Mouse (Mus musculus) stomach, embryonic 14.5 days (tissue): ENCODE results near the gene Gm8122. TPM values are rescaled to one million over a fixed set of nuclear protein-coding genes. Genes with fewer than 3 reads are reported as not detected.
"Not testable (repeated sequence)": the region's sequence is repeated elsewhere in the genome, so short reads cannot be mapped to it uniquely, and the experiment has no call there.

ENCODE experiments used
- ATAC-seq: fragments of 200-750 bp; cut with Nextera tagmentation; 2 replicates; pipeline ENCODE4 v1.8.0; 2017; ENCODE audit warnings: low read depth, moderate TSS enrichment; ENCODE audit not compliant: insufficient number of reproducible peaks, insufficient read depth, low FRiP score
- H3K27ac ChIP-seq: fragments of 300-500 bp; sonication (generic); 2 replicates; pipeline ENCODE4 v1.5.1; 2014; ENCODE audit warnings: mild to moderate bottlenecking, low read length, moderate library complexity, mixed read lengths
- H3K27me3 ChIP-seq: fragments of 300-500 bp; sonication (generic); 2 replicates; pipeline ENCODE4 v1.6.1; 2014; ENCODE audit warnings: low read length, control low read depth, mixed read lengths; ENCODE audit not compliant: control insufficient read depth, insufficient read depth
- H3K36me3 ChIP-seq: fragments of 300-500 bp; sonication (generic); 2 replicates; pipeline ENCODE4 v1.6.1; 2014; ENCODE audit warnings: mild to moderate bottlenecking, control low read depth, low read length, moderate library complexity, mixed read lengths; ENCODE audit not compliant: control insufficient read depth, insufficient read depth
- H3K4me1 ChIP-seq: fragments of 300-500 bp; sonication (generic); 2 replicates; pipeline ENCODE4 v1.6.1; 2014; ENCODE audit warnings: low read length, control low read depth, mixed read lengths; ENCODE audit not compliant: control insufficient read depth, insufficient read depth
- H3K4me2 ChIP-seq: fragments of 300-500 bp; sonication (generic); replicated peaks from 2 replicates; pipeline ENCODE4 v1.6.1; 2014; ENCODE audit warnings: low read depth, low read length, control low read depth
- H3K4me3 ChIP-seq: fragments of 300-500 bp; sonication (generic); 2 replicates; pipeline ENCODE4 v1.5.1; 2014; ENCODE audit warnings: low read depth, low read length, control low read depth
- H3K9ac ChIP-seq: fragments of 300-500 bp; sonication (generic); replicated peaks from 2 replicates; pipeline ENCODE4 v1.6.1; 2014; ENCODE audit warnings: low read depth, mild to moderate bottlenecking, control low read depth, low read length, moderate library complexity, mixed read lengths
- H3K9me3 ChIP-seq: fragments of 300-500 bp; sonication (generic); 2 replicates; pipeline ENCODE4 v1.6.1; 2016; ENCODE audit warnings: low read depth, low read length, control low read depth; ENCODE audit not compliant: control insufficient read depth
- WGBS: fragments of 180-500 bp; shearing (Covaris S2); extraction: QIAGEN DNeasy Blood & Tissue Kit; methylation state at CpG from one replicate; pipeline ENCODE4 v1.1.7; 2014; 5-methylcytosine and 5-hydroxymethylcytosine counted together
- polyA plus RNA-seq: library from polyadenylated mRNA; unstranded; fragments of >200 nt; fragmentation: Nextera tagmentation; extraction: Ambion mirVana; gene quantifications from 2 replicates; pipeline ENCODE4 v1.2.1, GENCODE M21; 2014

The Gm8122 gene
- polyA plus RNA-seq, result not detected in 2 replicates

- H3K4me2 ChIP-seq, result not testable (repeated sequence)
- 94% methylated on average over 3 of the region's 4 CpGs for WGBS
Observed at GRCm38 (mm10) chr14:43235204-43235603, at the start of gene Gm8122. Gene Gm8122 (minus strand): TSS chr14:43235304.

GRCm38 (mm10) chr14:43278681-43279080, 43.6 kb upstream of the Gm8122 start:
- not testable (repeated sequence) for H3K9ac ChIP-seq, H3K4me2 ChIP-seq, ATAC-seq, H3K36me3 ChIP-seq, H3K27ac ChIP-seq, H3K27me3 ChIP-seq, H3K4me1 ChIP-seq, H3K4me3 ChIP-seq, H3K9me3 ChIP-seq
- WGBS, result 88% methylated on average over 3 of the region's 3 CpGs

More at GRCm38 (mm10) chr14:43235204-43235603, at the start of gene Gm8122:
- not testable (repeated sequence) for H3K4me1 ChIP-seq, H3K27me3 ChIP-seq, H3K27ac ChIP-seq, H3K9me3 ChIP-seq, H3K36me3 ChIP-seq, H3K4me3 ChIP-seq, H3K9ac ChIP-seq, ATAC-seq

- H3K4me1 ChIP-seq, H3K4me2 ChIP-seq, H3K36me3 ChIP-seq, H3K27ac ChIP-seq, H3K9ac ChIP-seq, ATAC-seq, H3K9me3 ChIP-seq, H3K27me3 ChIP-seq, H3K4me3 ChIP-seq: not testable (repeated sequence)
- WGBS, result 44% methylated on average over 4 of the region's 4 CpGs
Observed at GRCm38 (mm10) chr14:43278146-43278545, 43.0 kb upstream of the Gm8122 start.

GRCm38 (mm10) chr14:43277468-43277867, 42.4 kb upstream of the Gm8122 start:
- not testable (repeated sequence) for H3K4me2 ChIP-seq, H3K27me3 ChIP-seq, H3K4me3 ChIP-seq, H3K4me1 ChIP-seq, H3K9ac ChIP-seq, H3K27ac ChIP-seq, H3K36me3 ChIP-seq, ATAC-seq, H3K9me3 ChIP-seq
- WGBS, result 64% methylated on average over 2 of the region's 2 CpGs

- not testable (repeated sequence) for H3K9me3 ChIP-seq, H3K27me3 ChIP-seq, H3K4me1 ChIP-seq, ATAC-seq, H3K4me3 ChIP-seq, H3K36me3 ChIP-seq, H3K9ac ChIP-seq, H3K4me2 ChIP-seq, H3K27ac ChIP-seq
- 84% methylated on average over 1 of the region's 1 CpGs for WGBS
Observed at GRCm38 (mm10) chr14:43275752-43276151, 40.6 kb upstream of the Gm8122 start.

DNA sequence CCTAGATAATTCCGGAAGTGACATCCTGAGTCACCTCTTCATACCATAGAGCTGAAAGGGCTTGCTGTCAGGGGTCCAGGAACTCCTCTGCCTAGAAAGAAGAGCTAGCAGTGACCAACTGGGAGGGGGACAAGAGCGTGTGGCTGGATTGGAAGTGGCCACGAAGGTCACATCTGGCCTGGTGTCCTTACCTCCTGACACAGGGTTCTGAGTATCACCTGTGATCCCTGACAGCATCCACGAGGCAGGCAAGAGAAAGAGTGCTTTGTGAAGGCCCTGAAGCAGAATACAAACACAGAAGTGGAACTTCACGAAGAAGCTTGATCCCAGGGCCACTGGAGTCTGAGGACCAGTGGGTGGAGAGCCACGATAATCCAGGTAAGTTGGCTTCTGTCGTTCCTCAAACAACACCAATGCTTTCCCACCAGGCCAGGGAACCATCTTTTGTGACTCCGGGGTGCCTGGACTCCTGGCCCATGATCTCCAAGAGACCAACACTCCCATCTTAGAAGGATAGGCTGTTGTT, 39.9 kb upstream of the Gm8122 start, which contains the start of gene Gm9732:
Gene Gm9732 (plus strand): TSS at position 51 of the 526 bp plus-strand sequence.
- not testable (repeated sequence) for H3K4me2 ChIP-seq, H3K9me3 ChIP-seq, H3K4me3 ChIP-seq, H3K4me1 ChIP-seq, H3K9ac ChIP-seq, ATAC-seq, H3K27me3 ChIP-seq, H3K27ac ChIP-seq, H3K36me3 ChIP-seq
- 84% methylated on average over 8 of the region's 8 CpGs for whole genome bisulfite sequencing

GRCm38 (mm10) chr14:43273161-43273560, 38.1 kb upstream of the Gm8122 start:
- H3K27me3 ChIP-seq, H3K36me3 ChIP-seq, ATAC-seq, H3K27ac ChIP-seq, H3K4me3 ChIP-seq, H3K4me1 ChIP-seq, H3K9me3 ChIP-seq, H3K9ac ChIP-seq, H3K4me2 ChIP-seq: not testable (repeated sequence)
- WGBS, result 68% methylated on average over 1 of the region's 1 CpGs

DNA sequence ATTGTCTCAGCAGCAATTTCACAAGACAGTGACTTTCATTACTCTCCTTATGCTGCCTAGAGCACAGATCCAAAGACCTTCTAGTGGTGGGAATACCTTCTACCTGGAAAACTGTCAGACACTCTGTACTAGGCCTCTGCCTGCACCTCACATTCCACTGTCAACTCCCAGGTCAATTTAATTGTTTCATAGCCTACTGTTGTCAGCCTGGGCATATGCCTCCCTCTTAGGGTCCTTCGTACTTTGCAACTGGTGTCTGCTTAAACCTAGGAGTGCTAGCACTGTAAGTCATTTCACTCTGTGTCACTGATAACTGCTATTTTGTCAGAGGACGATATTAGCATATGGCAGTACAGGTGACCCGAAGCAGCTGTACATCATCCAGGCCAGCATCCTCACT, 34.1 kb upstream of the Gm8122 start:
- not testable (repeated sequence) for H3K36me3 ChIP-seq, ATAC-seq

DNA sequence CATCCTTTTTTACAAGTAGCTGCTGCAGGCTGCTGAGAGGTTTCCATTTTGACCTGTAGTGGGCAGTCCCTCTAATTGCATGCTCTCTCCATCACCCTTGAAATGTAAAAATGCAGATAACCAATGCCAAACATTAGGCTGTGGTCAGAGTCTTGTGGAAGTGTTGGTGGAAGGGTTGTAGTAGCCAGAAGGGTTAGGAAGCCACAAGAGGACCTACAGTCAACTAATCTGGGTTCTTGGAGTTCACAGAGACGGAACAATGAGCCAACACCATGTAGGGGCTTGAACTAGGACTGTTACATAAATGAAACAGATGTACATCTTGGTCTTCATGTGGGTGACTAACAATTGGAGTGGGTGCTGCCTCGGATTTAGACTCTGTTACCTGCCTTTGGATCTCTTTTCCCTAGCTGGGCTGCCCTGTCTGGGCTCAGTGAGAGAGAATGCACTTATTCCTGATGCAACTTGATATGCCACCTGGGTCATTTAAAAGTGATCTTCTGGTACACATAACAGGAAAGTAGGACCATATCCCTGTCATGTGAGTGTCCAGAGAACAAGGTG, 33.5 kb upstream of the Gm8122 start:
- H3K36me3 ChIP-seq, H3K4me1 ChIP-seq, H3K9ac ChIP-seq, H3K4me2 ChIP-seq, H3K4me3 ChIP-seq, H3K27ac ChIP-seq, H3K9me3 ChIP-seq, ATAC-seq, H3K27me3 ChIP-seq: not testable (repeated sequence)
- 46% methylated on average over 2 of the region's 2 CpGs for whole genome bisulfite sequencing

More for the DNA sequence above, 34.1 kb upstream of the Gm8122 start:
- not testable (repeated sequence) for H3K9me3 ChIP-seq, H3K27me3 ChIP-seq, H3K4me1 ChIP-seq, H3K27ac ChIP-seq, H3K9ac ChIP-seq, H3K4me2 ChIP-seq, H3K4me3 ChIP-seq
- 84% methylated on average over 3 of the region's 3 CpGs for WGBS
